Mouse (Mus musculus) MEL (cell line): ENCODE results near the gene Catsperg1.

Source experiments
- CTCF ChIP-seq, 3 experiments: IDR thresholded peaks in 2 of 3; conservative IDR thresholded peaks in 1 of 3; 2 replicates each; pipeline ENCODE4 v1.5.1; 2011 to 2012; ENCODE audit warnings: low read length in 3 of 3, low read depth in 2 of 3, mild to moderate bottlenecking in 2 of 3, improper control_type of control experiment in 1 of 3, inconsistent platforms in 1 of 3, mixed read lengths in 1 of 3, moderate library complexity in 1 of 3; ENCODE audit not compliant: control insufficient read depth in 1 of 3, insufficient read depth in 1 of 3, poor library complexity in 1 of 3, severe bottlenecking in 1 of 3
- EP300 ChIP-seq, 2 experiments: IDR thresholded peaks; 2 replicates each; pipeline ENCODE4 v1.6.1; 2011; ENCODE audit warnings: improper control_type of control experiment in 2 of 2, low read length in 2 of 2, low read depth in 1 of 2, mild to moderate bottlenecking in 1 of 2
- MXI1 ChIP-seq: IDR thresholded peaks from 2 replicates; pipeline ENCODE4 v1.6.1; 2011; ENCODE audit warnings: mild to moderate bottlenecking, low read depth, low read length, improper control_type of control experiment
- TCF12 ChIP-seq: IDR thresholded peaks from 2 replicates; pipeline ENCODE4 v1.6.1; 2014; ENCODE audit warnings: low read depth, mild to moderate bottlenecking, inconsistent platforms, low read length, improper control_type of control experiment, moderate library complexity

- TF ChIP-seq EP300 (IDR thresholded peaks at IDR 0.05; ENCODE audit: low read depth in 1 of 2, low read length in 2 of 2) (no peak), CTCF (IDR thresholded peaks at IDR 0.05 in 2 of 3, conservative IDR thresholded peaks at IDR 0.05 in 1 of 3; ENCODE audit: control insufficient read depth in 1 of 3, insufficient read depth in 1 of 3, low read depth in 2 of 3, low read length in 3 of 3, poor library complexity in 1 of 3, severe bottlenecking in 1 of 3) (no peak), TCF12 (no peak), MXI1 (no peak)
Observed at GRCm38 (mm10) chr7:29232247-29233013, 18.6 kb upstream of the Catsperg1 start, which contains the start of gene Kcnk6.
